In genomic region chr3:158032106-158032505, GRCm38 (mm10) we compare ENCODE assay signal across 8 mouse cellular contexts. TPM values are rescaled to one million over a fixed set of nuclear protein-coding genes. Genes with fewer than 3 reads are reported as not detected.
DNase-seq lines count a peak whose midpoint lies in the region; ATAC-seq and TF ChIP-seq lines count a peak whose summit lies in the region.

No protein-coding gene starts in this region.

- H3K27ac ChIP-seq in heart, embryonic 16.5 days (ENCODE audit: low read length), result peak overlapping the region; percentile 95
- peak overlapping the region; percentile 83 for H3K27ac ChIP-seq in MEL (ENCODE audit: control insufficient read depth, low read depth, low read length)
- peak overlapping the region; percentile 97 for H3K27ac ChIP-seq in hindbrain, embryonic 10.5 days
- H3K27ac ChIP-seq in midbrain, embryonic 11.5 days (ENCODE audit: low read depth, low read length), result peak overlapping the region; percentile 98; the same call in 1 of the 2 replicates

- no peak for TF ChIP-seq RAD21 in MEL (IDR thresholded peaks at IDR 0.05; ENCODE audit: low read depth, low read length)

- H3K9me3 ChIP-seq in heart, embryonic 16.5 days (replicated peaks; ENCODE audit: control insufficient read depth, low read length), result no peaks in the 10 kb centered on the region
- H3K9me3 ChIP-seq in MEL (replicated peaks; ENCODE audit: insufficient read depth, low read length), result no peaks in the 10 kb centered on the region
- no peaks in the 10 kb centered on the region for H3K9me3 ChIP-seq in hindbrain, embryonic 10.5 days
- H3K9me3 ChIP-seq in midbrain, embryonic 11.5 days (ENCODE audit: control insufficient read depth, low read length), result no peaks in the 10 kb centered on the region

- intact Hi-C loops in heart, postnatal 14 days (cut with DNase I), result no loop called here
- intact Hi-C loops in left cerebral cortex, postnatal 36 days (cut with DNase I), result no loop called here

- peaks cover 18% of the 10 kb centered on the region for H3K4me1 ChIP-seq in heart, embryonic 16.5 days (ENCODE audit: control insufficient read depth, insufficient read depth, low read length)
- peaks cover 3 to 4% of the 10 kb centered on the region in 2 experiments for H3K4me1 ChIP-seq in MEL (ENCODE audit: control insufficient read depth in 1 of 2, insufficient read depth in 2 of 2, low read length in 2 of 2)
- H3K4me1 ChIP-seq in hindbrain, embryonic 10.5 days (replicated peaks), result peaks cover 25% of the 10 kb centered on the region
- H3K4me1 ChIP-seq in midbrain, embryonic 11.5 days (ENCODE audit: control insufficient read depth, insufficient read depth, low read length), result peaks cover 4% of the 10 kb centered on the region

- H3K4me3 ChIP-seq in heart, embryonic 16.5 days (ENCODE audit: low read length), result peak overlapping the region; percentile 91
- peak overlapping the region; percentile 96 to 98 for H3K4me3 ChIP-seq in MEL (ENCODE audit: control insufficient read depth in 1 of 2, insufficient read depth in 1 of 2, low read depth in 2 of 2, low read length in 2 of 2)
- peak overlapping the region; percentile 81 for H3K4me3 ChIP-seq in hindbrain, embryonic 10.5 days
- peak overlapping the region; percentile 91 for H3K4me3 ChIP-seq in midbrain, embryonic 11.5 days (ENCODE audit: low read depth, low read length)

- TF ChIP-seq EP300 in MEL (IDR thresholded peaks at IDR 0.05; ENCODE audit: low read depth in 1 of 2, low read length in 2 of 2), result no peak

- 5% methylated on average over 4 of the region's 4 CpGs for WGBS in heart, embryonic 16.5 days
- 11% methylated on average over 4 of the region's 4 CpGs for WGBS in hindbrain, embryonic 10.5 days
- 14% methylated on average over 4 of the region's 4 CpGs for WGBS in midbrain, embryonic 11.5 days

- DNase-seq in heart, postnatal 14 days, result no peak
- DNase-seq in MEL (ENCODE audit: low read depth, low spot score), result peak; percentile 52
- DNase-seq in hindbrain, embryonic 10.5 days (ENCODE audit: low spot score), result no peak
- DNase-seq in midbrain, embryonic 11.5 days (ENCODE audit: low spot score, missing footprints), result no peak
- no peak for DNase-seq in left cerebral cortex, postnatal 36 days (ENCODE audit: low spot score in 2 of 2)
- DNase-seq in layer of hippocampus, adult 18-20 months (ENCODE audit: low spot score in 2 of 2), result no peak
- DNase-seq in thymus, postnatal 4 days, result no peak

- peak overlapping the region; percentile 84 for H3K4me2 ChIP-seq in heart, embryonic 16.5 days (ENCODE audit: low read depth, low read length)
- peak overlapping the region; percentile 67 for H3K4me2 ChIP-seq in midbrain, embryonic 11.5 days

- ATAC-seq in heart, embryonic 16.5 days (replicated peaks; ENCODE audit: extremely low read depth, insufficient read depth, low FRiP score), result no peak
- peak; percentile 0; the same call in 1 of the 2 replicates for ATAC-seq in midbrain, embryonic 11.5 days (ENCODE audit: low FRiP score)

- H3K9ac ChIP-seq in heart, embryonic 16.5 days (ENCODE audit: low read length), result peak overlapping the region; percentile 95
- H3K9ac ChIP-seq in MEL (ENCODE audit: control insufficient read depth, low read depth, low read length, poor library complexity, severe bottlenecking), result peak overlapping the region; percentile 99
- peak overlapping the region; percentile 96 for H3K9ac ChIP-seq in midbrain, embryonic 11.5 days (ENCODE audit: low read length)

- H3K27me3 ChIP-seq in heart, embryonic 16.5 days (ENCODE audit: control insufficient read depth, insufficient read depth, low read length), result no peaks in the 10 kb centered on the region
- no peaks in the 10 kb centered on the region for H3K27me3 ChIP-seq in MEL (ENCODE audit: control insufficient read depth in 1 of 2, insufficient read depth in 2 of 2, low read length in 2 of 2)
- no peaks in the 10 kb centered on the region for H3K27me3 ChIP-seq in hindbrain, embryonic 10.5 days (ENCODE audit: insufficient read depth, poor library complexity, severe bottlenecking)
- no peaks in the 10 kb centered on the region for H3K27me3 ChIP-seq in midbrain, embryonic 11.5 days (ENCODE audit: control insufficient read depth, insufficient read depth, low read length)

- no peak for TF ChIP-seq POLR2A in MEL (IDR thresholded peaks at IDR 0.05; ENCODE audit: control insufficient read depth in 1 of 2, insufficient read depth in 1 of 2, low read depth in 1 of 2, low read length in 2 of 2, poor library complexity in 1 of 2)

- H3K79me2 ChIP-seq in MEL (ENCODE audit: control insufficient read depth, insufficient read depth, low read length, poor library complexity), result peaks cover 67% of the 10 kb centered on the region

- H3K36me3 ChIP-seq in heart, embryonic 16.5 days (ENCODE audit: control insufficient read depth, insufficient read depth), result no peaks in the 10 kb centered on the region; the same call in 1 of the 2 replicates
- H3K36me3 ChIP-seq in MEL (ENCODE audit: control insufficient read depth in 1 of 2, insufficient read depth in 2 of 2, low read length in 2 of 2), result peaks cover 9 to 36% of the 10 kb centered on the region in 2 experiments
- peaks cover 16% of the 10 kb centered on the region for H3K36me3 ChIP-seq in hindbrain, embryonic 10.5 days
- H3K36me3 ChIP-seq in midbrain, embryonic 11.5 days (ENCODE audit: control insufficient read depth, insufficient read depth, low read length), result no peaks in the 10 kb centered on the region

- TF ChIP-seq CTCF in MEL (IDR thresholded peaks at IDR 0.05 in 2 of 3, conservative IDR thresholded peaks at IDR 0.05 in 1 of 3; ENCODE audit: control insufficient read depth in 1 of 3, insufficient read depth in 1 of 3, low read depth in 2 of 3, low read length in 3 of 3, poor library complexity in 1 of 3, severe bottlenecking in 1 of 3), result no peak

TF ChIP-seq in MEL, 35 proteins besides CTCF, POLR2A, EP300 and RAD21:
- TF ChIP-seq GABPA (IDR thresholded peaks at IDR 0.05; ENCODE audit: low read depth, low read length), result no peak
- TF ChIP-seq TBP (IDR thresholded peaks at IDR 0.05; ENCODE audit: low read depth, low read length), result no peak
- no peak for TF ChIP-seq GATA1 (IDR thresholded peaks at IDR 0.05; ENCODE audit: low read depth, low read length)
- TF ChIP-seq TAL1 (IDR thresholded peaks at IDR 0.05; ENCODE audit: low read length), result no peak
- no peak for TF ChIP-seq POLR2AphosphoS2 (IDR thresholded peaks at IDR 0.05; ENCODE audit: low read length)
- no peak for TF ChIP-seq RCOR1 (IDR thresholded peaks at IDR 0.05; ENCODE audit: low read depth, low read length)
- no peak for TF ChIP-seq TCF12 (IDR thresholded peaks at IDR 0.05; ENCODE audit: low read depth, low read length)
- TF ChIP-seq MYC (IDR thresholded peaks at IDR 0.05; ENCODE audit: low read depth, low read length), result no peak
TF ChIP-seq in MEL: peak in this region for 0.

RNA-seq across cellular contexts. Expression of gene Srsf11, which starts 4.3 kb away (rescaled TPM):
- 145 and 151 TPM in 2 replicates for polyA plus RNA-seq in heart, embryonic 16.5 days (2015; fragmentation: Nextera tagmentation; extraction: Ambion mirVana)
- total RNA-seq in heart, postnatal 14 days (2021), result 10 to 100 TPM; 66.0 to 69.1 TPM
- total RNA-seq in MEL (2012; rRNA removed), result 112 and 114 TPM in 2 replicates
- polyA plus RNA-seq in MEL (2012; ENCODE audit: insufficient read depth in 1 of 2, insufficient read length in 2 of 2, low read depth in 1 of 2, low replicate concordance in 2 of 2, missing spikeins in 1 of 2), result 100 to 1,000 TPM; 215 to 486 TPM
- polyA plus RNA-seq in hindbrain, embryonic 10.5 days (2016; fragmentation: Nextera tagmentation; extraction: Ambion mirVana), result 293 and 326 TPM in 2 replicates
- 338 and 356 TPM in 2 replicates for polyA plus RNA-seq in midbrain, embryonic 11.5 days (2014; fragmentation: Nextera tagmentation; extraction: Ambion mirVana)
- total RNA-seq in left cerebral cortex, postnatal 36 days (2021), result 100 to 1,000 TPM; 120 to 220 TPM
- 100 to 1,000 TPM; 144 to 164 TPM for total RNA-seq in layer of hippocampus, adult 18-20 months (2021)

RNA-seq across cellular contexts. Expression of gene Lrrc40, which starts 4.4 kb away (rescaled TPM):
- 34.4 and 39.7 TPM in 2 replicates for polyA plus RNA-seq in heart, embryonic 16.5 days (2015; fragmentation: Nextera tagmentation; extraction: Ambion mirVana)
- 10 to 100 TPM; 11.6 to 13.5 TPM for total RNA-seq in heart, postnatal 14 days (2021)
- total RNA-seq in MEL (2012; rRNA removed), result 42.6 and 48.9 TPM in 2 replicates
- 10 to 100 TPM in 1 of 2 experiments, not detected in 1; 70.0 TPM for polyA plus RNA-seq in MEL (2012; ENCODE audit: insufficient read depth in 1 of 2, insufficient read length in 2 of 2, low read depth in 1 of 2, low replicate concordance in 2 of 2, missing spikeins in 1 of 2)
- polyA plus RNA-seq in hindbrain, embryonic 10.5 days (2016; fragmentation: Nextera tagmentation; extraction: Ambion mirVana), result 65.6 and 74.8 TPM in 2 replicates
- polyA plus RNA-seq in midbrain, embryonic 11.5 days (2014; fragmentation: Nextera tagmentation; extraction: Ambion mirVana), result 95.5 and 106 TPM in 2 replicates
- 10 to 100 TPM; 27.4 to 30.0 TPM for total RNA-seq in left cerebral cortex, postnatal 36 days (2021)
- 10 to 100 TPM; 26.0 to 29.4 TPM for total RNA-seq in layer of hippocampus, adult 18-20 months (2021)
